Mouse (Mus musculus) G1E (cell line): ENCODE measurements around the gene Rhbdf2.

Experiments
- CTCF ChIP-seq: IDR thresholded peaks from 2 replicates; pipeline ENCODE4 v1.5.1; 2012; ENCODE audit warnings: low read depth, low read length, inconsistent platforms, mixed read lengths
- GATA1 ChIP-seq: IDR thresholded peaks from 2 replicates; pipeline ENCODE4 v1.6.1; 2012; ENCODE audit warnings: borderline replicate concordance, low read length, inconsistent platforms, mixed read lengths
- GATA2 ChIP-seq: IDR thresholded peaks from 2 replicates; pipeline ENCODE4 v1.6.1; 2012; ENCODE audit warnings: low read depth, low read length, inconsistent platforms, borderline replicate concordance
- POLR2AphosphoS5 ChIP-seq: IDR thresholded peaks from 2 replicates; pipeline ENCODE4 v1.6.1; 2012; ENCODE audit warnings: low read depth, low read length, inconsistent platforms; ENCODE audit not compliant: insufficient replicate concordance
- TAL1 ChIP-seq: conservative IDR thresholded peaks from 2 replicates; pipeline ENCODE4 v1.6.1; 2012; ENCODE audit warnings: low read depth, low read length, inconsistent platforms, mixed read lengths

DNA sequence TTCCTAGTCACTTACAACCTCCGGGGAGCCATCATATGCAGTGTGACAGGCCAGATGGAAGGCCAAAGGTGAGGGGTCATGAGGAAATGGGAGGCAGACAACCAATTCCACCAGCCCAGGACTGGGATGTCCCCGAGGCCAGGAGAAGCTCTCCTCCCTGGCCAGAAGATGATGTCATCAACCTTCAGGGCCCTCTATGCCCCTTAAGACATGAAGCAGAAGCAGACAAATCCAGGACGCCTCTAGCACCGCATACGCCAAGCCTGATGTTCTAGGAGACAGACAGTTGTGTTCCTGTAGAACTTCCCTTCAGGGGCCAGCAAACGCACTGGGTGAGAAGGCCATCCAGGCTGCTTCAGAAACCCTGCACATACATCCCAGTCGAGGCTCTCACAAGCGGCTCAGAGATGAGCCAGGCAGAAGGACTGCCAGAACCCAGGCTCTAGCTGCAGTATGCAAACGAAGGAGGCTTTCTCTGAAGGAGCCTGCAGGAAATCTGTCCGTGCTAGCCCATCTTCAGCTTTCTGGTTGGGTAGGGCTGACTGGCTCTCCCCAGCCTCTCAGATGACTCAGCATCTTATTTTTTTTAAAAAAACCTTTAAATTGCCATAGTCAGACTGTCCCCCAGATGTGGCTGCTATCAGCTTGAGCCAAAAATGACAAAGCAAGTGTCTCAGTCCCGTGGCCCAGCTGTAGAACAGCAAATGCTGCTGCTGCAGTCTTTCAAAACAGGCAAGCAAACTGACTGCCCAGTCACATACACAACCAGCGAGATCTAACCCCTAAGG is 53.9 kb downstream of the Rhbdf2 start:
- no peak for TF ChIP-seq CTCF
- peak; percentile 27; the same call in 1 of the 2 replicates for TF ChIP-seq TAL1
- TF ChIP-seq POLR2AphosphoS5: no peak
- no peak for TF ChIP-seq GATA1
- TF ChIP-seq GATA2: no peak
